7 mouse cellular contexts compared by ENCODE assay signal in the genomic region with DNA sequence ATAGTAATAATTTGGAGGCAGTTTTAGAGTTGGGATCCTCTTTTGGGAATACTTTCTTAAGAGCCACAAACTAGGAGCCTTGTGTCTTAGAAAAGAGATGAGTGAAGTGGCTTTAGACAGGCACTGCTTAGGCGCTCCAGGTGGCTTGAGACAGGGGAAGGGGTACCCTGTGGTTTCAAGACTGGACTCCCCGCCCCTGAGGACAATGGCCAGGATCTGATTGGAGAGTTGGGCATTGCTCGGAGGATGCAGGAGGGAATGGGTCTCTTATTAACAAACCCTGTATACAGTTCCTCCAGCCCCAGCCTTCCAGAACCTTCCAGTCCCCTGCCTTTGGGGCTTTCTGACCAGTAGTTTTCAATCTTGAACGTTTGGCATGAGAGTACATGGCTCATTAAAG. TPM values are rescaled to one million over a fixed set of nuclear protein-coding genes. Genes with fewer than 3 reads are reported as not detected.
A peak's percentile ranks its signal among the peaks of the same experiment; 100 is the strongest.
DNase-seq lines count a peak whose midpoint lies in the region; ATAC-seq and TF ChIP-seq lines count a peak whose summit lies in the region.

No protein-coding gene starts in this region.

- no peaks in the 10 kb centered on the region for H3K36me3 ChIP-seq in lung, embryonic 15.5 days
- H3K36me3 ChIP-seq in forebrain, embryonic 14.5 days (ENCODE audit: control insufficient read depth, insufficient read depth, low read length) = no peaks in the 10 kb centered on the region
- H3K36me3 ChIP-seq in liver, embryonic 13.5 days = no peaks in the 10 kb centered on the region
- no peaks in the 10 kb centered on the region for H3K36me3 ChIP-seq in stomach, postnatal 0 days (ENCODE audit: control insufficient read depth, insufficient read depth, low read length)

- no peak for DNase-seq in lung, postnatal 4 days
- DNase-seq in forebrain, embryonic 14.5 days (ENCODE audit: low spot score) = no peak
- no peak for DNase-seq in liver, embryonic 13.5 days
- DNase-seq in stomach, postnatal 0 days (ENCODE audit: low spot score) = no peak
- DNase-seq in right cerebral cortex, adult 18-20 months = no peak

- ATAC-seq in lung, embryonic 15.5 days (ENCODE audit: borderline replicate concordance, extremely low read depth, low FRiP score, low TSS enrichment) = no peak
- no peak for ATAC-seq in forebrain, embryonic 14.5 days
- no peak for ATAC-seq in liver, embryonic 13.5 days (ENCODE audit: low read depth)
- ATAC-seq in stomach, postnatal 0 days (ENCODE audit: low FRiP score, low TSS enrichment) = no peak
- ATAC-seq in inflammation-experienced regulatory T-cells, adult 6 months = no peak

- H3K4me1 ChIP-seq in lung, embryonic 15.5 days = peaks cover 12% of the 10 kb centered on the region; the same call in 1 of the 2 replicates
- H3K4me1 ChIP-seq in forebrain, embryonic 14.5 days (ENCODE audit: control insufficient read depth, insufficient read depth, low read length) = peaks cover 8% of the 10 kb centered on the region; the same call in 1 of the 2 replicates
- peaks cover 9% of the 10 kb centered on the region for H3K4me1 ChIP-seq in liver, embryonic 13.5 days (replicated peaks)
- no peaks in the 10 kb centered on the region for H3K4me1 ChIP-seq in stomach, postnatal 0 days (replicated peaks; ENCODE audit: control insufficient read depth, insufficient read depth)

- H3K9me3 ChIP-seq in lung, embryonic 15.5 days = no peaks in the 10 kb centered on the region
- H3K9me3 ChIP-seq in forebrain, embryonic 14.5 days (replicated peaks; ENCODE audit: control insufficient read depth, low read length) = 0 out of 2 replicates have a peak, but pooled peaks cover 3% of the 10 kb centered on the region
- H3K9me3 ChIP-seq in liver, embryonic 13.5 days (replicated peaks) = no peaks in the 10 kb centered on the region
- no peaks in the 10 kb centered on the region for H3K9me3 ChIP-seq in stomach, postnatal 0 days (ENCODE audit: control insufficient read depth, low read length)

- H3K9ac ChIP-seq in lung, embryonic 15.5 days = peak overlapping the region; percentile 90; the same call in 1 of the 2 replicates
- no peak overlapping the region for H3K9ac ChIP-seq in forebrain, embryonic 14.5 days (ENCODE audit: low read length)
- H3K9ac ChIP-seq in liver, embryonic 13.5 days = no peak overlapping the region
- no peak overlapping the region for H3K9ac ChIP-seq in stomach, postnatal 0 days (ENCODE audit: low read length)

- peak overlapping the region; percentile 95 for H3K27ac ChIP-seq in lung, embryonic 15.5 days
- H3K27ac ChIP-seq in forebrain, embryonic 14.5 days (ENCODE audit: low read depth, low read length) = no peak overlapping the region
- H3K27ac ChIP-seq in liver, embryonic 13.5 days = no peak overlapping the region
- H3K27ac ChIP-seq in stomach, postnatal 0 days (replicated peaks) = no peak overlapping the region; the same call in 1 of the 2 replicates

- peak overlapping the region; percentile 81 for H3K4me3 ChIP-seq in lung, embryonic 15.5 days
- 0 out of 2 replicates have a peak overlapping the region, but pooled peaks have one; percentile 48 for H3K4me3 ChIP-seq in forebrain, embryonic 14.5 days (ENCODE audit: low read depth, low read length)
- peak overlapping the region; percentile 62 for H3K4me3 ChIP-seq in liver, embryonic 13.5 days (replicated peaks)
- peak overlapping the region; percentile 72 for H3K4me3 ChIP-seq in stomach, postnatal 0 days (ENCODE audit: low read depth, low read length)

- WGBS in lung, embryonic 15.5 days = 10% methylated on average over 4 of the region's 4 CpGs
- 4% methylated on average over 4 of the region's 4 CpGs for WGBS in forebrain, embryonic 14.5 days
- WGBS in liver, embryonic 13.5 days (ENCODE audit: insufficient replicate concordance) = 11% methylated on average over 4 of the region's 4 CpGs
- WGBS in stomach, postnatal 0 days = 17% methylated on average over 4 of the region's 4 CpGs

- no peak for TF ChIP-seq CTCF in stomach, postnatal 0 days (IDR thresholded peaks at IDR 0.05; ENCODE audit: low read depth)

- no peaks in the 10 kb centered on the region for H3K27me3 ChIP-seq in lung, embryonic 15.5 days
- peaks cover 6% of the 10 kb centered on the region; the same call in 1 of the 2 replicates for H3K27me3 ChIP-seq in forebrain, embryonic 14.5 days (replicated peaks; ENCODE audit: control insufficient read depth, insufficient read depth, low read length)
- peaks cover 50% of the 10 kb centered on the region for H3K27me3 ChIP-seq in liver, embryonic 13.5 days
- no peaks in the 10 kb centered on the region for H3K27me3 ChIP-seq in stomach, postnatal 0 days (ENCODE audit: control insufficient read depth, insufficient read depth, low read length)

- peak overlapping the region; percentile 87 for H3K4me2 ChIP-seq in lung, embryonic 15.5 days
- H3K4me2 ChIP-seq in forebrain, embryonic 14.5 days (ENCODE audit: low read length) = peak overlapping the region; percentile 99
- 0 out of 2 replicates have a peak overlapping the region, but pooled peaks have one; percentile 73 for H3K4me2 ChIP-seq in liver, embryonic 13.5 days
- peak overlapping the region; percentile 99 for H3K4me2 ChIP-seq in stomach, postnatal 0 days (replicated peaks; ENCODE audit: low read depth)

- no peak for TF ChIP-seq EP300 in stomach, postnatal 0 days (optimal IDR thresholded peaks at IDR 0.05)

RNA-seq across cellular contexts. Expression of gene Elk3, which starts 0.6 kb away (rescaled TPM):
- 51.9 and 52.3 TPM in 2 replicates for polyA plus RNA-seq in lung, embryonic 15.5 days (2015; fragmentation: Nextera tagmentation; extraction: Ambion mirVana)
- polyA plus RNA-seq in forebrain, embryonic 14.5 days (2014; fragmentation: Nextera tagmentation; extraction: Ambion mirVana) = 7.0 and 11.0 TPM in 2 replicates
- 4.2 and 4.7 TPM in 2 replicates for polyA plus RNA-seq in liver, embryonic 13.5 days (2015; fragmentation: Nextera tagmentation; extraction: Ambion mirVana)
- polyA plus RNA-seq in stomach, postnatal 0 days (2015; fragmentation: Nextera tagmentation; extraction: Ambion mirVana) = 11.3 and 12.5 TPM in 2 replicates
- 10 to 100 TPM; 36.0 to 50.7 (median 38.6) TPM for polyA plus RNA-seq in inflammation-experienced regulatory T-cells, adult 6 months (2017; shearing (Covaris generic))
